Mouse (Mus musculus) kidney, postnatal 36 days (tissue): Measurements from ENCODE around the gene Taf1a.

Source experiments
- DNase-seq, 2 experiments: peaks; one replicate each; pipeline ENCODE4 v3.0.0; 2021 to 2022; ENCODE audit warnings: mixed read lengths in 2 of 2

Gene Taf1a

GRCm38 (mm10) chr1:183414081-183414727 lies 25.4 kb downstream of the Taf1a start:
- no peak for DNase-seq

- no peak for DNase-seq
Observed at GRCm38 (mm10) chr1:183417873-183418272, 29.1 kb downstream of the Taf1a start, which contains the start of gene Hhipl2. TSS of gene Hhipl2 (plus strand) at chr1:183418215.

- DNase-seq, result peak in 1 of 2 experiments; percentile 37
Observed at GRCm38 (mm10) chr1:183419741-183420140, 31.0 kb downstream of the Taf1a start.

- no peak for DNase-seq
Observed at GRCm38 (mm10) chr1:183420296-183420695, 31.5 kb downstream of the Taf1a start.

- DNase-seq, result no peak
Observed at GRCm38 (mm10) chr1:183424100-183424499, 35.3 kb downstream of the Taf1a start.

- DNase-seq, result no peak
Observed at GRCm38 (mm10) chr1:183434918-183435317, 46.1 kb downstream of the Taf1a start.

GRCm38 (mm10) chr1:183439036-183439435 lies 50.3 kb downstream of the Taf1a start:
- DNase-seq, result peak; percentile 90

- peak; percentile 77 to 86 for DNase-seq
Observed at GRCm38 (mm10) chr1:183442015-183442774, 53.4 kb downstream of the Taf1a start.

- no peak for DNase-seq
Observed at GRCm38 (mm10) chr1:183453066-183453465, 64.3 kb downstream of the Taf1a start.
